Mouse (Mus musculus) hindbrain, embryonic 16.5 days (tissue): ENCODE results near the gene Sptan1. TPM values are rescaled to one million over a fixed set of nuclear protein-coding genes. Genes with fewer than 3 reads are reported as not detected.

ENCODE experiments used
- ATAC-seq: fragments of 200-750 bp; cut with Nextera tagmentation; 2 replicates; pipeline ENCODE4 v1.8.0; 2017; ENCODE audit warnings: moderate TSS enrichment, moderate library complexity
- H3K27ac ChIP-seq: fragments of 300-500 bp; sonication (generic); 2 replicates; pipeline ENCODE4 v1.5.1; 2014; ENCODE audit warnings: low read depth, mild to moderate bottlenecking, control low read depth, low read length, moderate library complexity
- H3K27me3 ChIP-seq: fragments of 300-500 bp; sonication (generic); replicated peaks from 2 replicates; pipeline ENCODE4 v1.6.1; 2014; ENCODE audit warnings: low read length; ENCODE audit not compliant: control insufficient read depth, insufficient read depth
- H3K36me3 ChIP-seq: fragments of 300-500 bp; sonication (generic); 2 replicates; pipeline ENCODE4 v1.6.1; 2014; ENCODE audit warnings: mild to moderate bottlenecking, low read length, moderate library complexity, mixed read lengths; ENCODE audit not compliant: control insufficient read depth, insufficient read depth
- H3K4me1 ChIP-seq: fragments of 300-500 bp; sonication (generic); 2 replicates; pipeline ENCODE4 v1.6.1; 2014; ENCODE audit warnings: low read depth, low read length; ENCODE audit not compliant: control insufficient read depth, insufficient read depth
- H3K4me2 ChIP-seq: fragments of 300-500 bp; sonication (generic); 2 replicates; pipeline ENCODE4 v1.6.1; 2014; ENCODE audit warnings: mild to moderate bottlenecking, low read length, control low read depth, moderate library complexity
- H3K4me3 ChIP-seq: fragments of 300-500 bp; sonication (generic); 2 replicates; pipeline ENCODE4 v1.5.1; 2014; ENCODE audit warnings: mild to moderate bottlenecking, low read length, control low read depth, moderate library complexity
- H3K9ac ChIP-seq: fragments of 300-500 bp; sonication (generic); 2 replicates; pipeline ENCODE4 v1.6.1; 2014; ENCODE audit warnings: low read depth, mild to moderate bottlenecking, control low read depth, low read length, moderate library complexity
- H3K9me3 ChIP-seq: fragments of 300-500 bp; sonication (generic); 2 replicates; pipeline ENCODE4 v1.6.1; 2014; ENCODE audit warnings: mild to moderate bottlenecking, low read length, moderate library complexity; ENCODE audit not compliant: control insufficient read depth
- WGBS: fragments of 180-500 bp; shearing (Covaris S2); extraction: QIAGEN DNeasy Blood & Tissue Kit; methylation state at CpG from one replicate; pipeline ENCODE4 v1.1.7; 2014; 5-methylcytosine and 5-hydroxymethylcytosine counted together
- polyA plus RNA-seq: library from polyadenylated mRNA; unstranded; fragments of >200 nt; fragmentation: Nextera tagmentation; extraction: Ambion mirVana; gene quantifications from 2 replicates; pipeline ENCODE4 v1.2.1, GENCODE M21; 2015

Sptan1 gene
- polyA plus RNA-seq, 1 experiment from 2014 or later = 234 TPM

- Histone ChIP-seq H3K9ac (peak overlapping the region; percentile 67), H3K4me3 (peak overlapping the region; percentile 53), H3K36me3 (no peaks in the 10 kb centered on the region), H3K4me1 (peaks cover 20% of the 10 kb centered on the region), H3K4me2 (peak overlapping the region; percentile 62), H3K27ac (peak overlapping the region; percentile 72; the same call in 1 of the 2 replicates), H3K27me3 (no peaks in the 10 kb centered on the region), H3K9me3 (no peaks in the 10 kb centered on the region)
- WGBS = 11% methylated on average over 29 of the region's 37 CpGs
- ATAC-seq = no peak
Observed at GRCm38 (mm10) chr2:30061215-30062166, 96.1 kb downstream of the Sptan1 start.

GRCm38 (mm10) chr2:30062249-30063093, 97.1 kb downstream of the Sptan1 start:
- 0% methylated on average over 40 of the region's 40 CpGs for WGBS
- peak overlapping the region; percentile 67 for H3K9ac ChIP-seq
- ATAC-seq = no peak

GRCm38 (mm10) chr2:30063235-30063634, 97.9 kb downstream of the Sptan1 start:
- H3K4me2 ChIP-seq = peak overlapping the region; percentile 62
- peak overlapping the region; percentile 67 for H3K9ac ChIP-seq
- 5% methylated on average over 8 of the region's 8 CpGs for WGBS

More at GRCm38 (mm10) chr2:30062249-30063093, 97.1 kb downstream of the Sptan1 start:
- Histone ChIP-seq H3K9me3 (no peaks in the 10 kb centered on the region), H3K36me3 (no peaks in the 10 kb centered on the region), H3K27ac (peak overlapping the region; percentile 72), H3K27me3 (no peaks in the 10 kb centered on the region), H3K4me3 (peak overlapping the region; percentile 53), H3K4me1 (peaks cover 20% of the 10 kb centered on the region), H3K4me2 (peak overlapping the region; percentile 62)

GRCm38 (mm10) chr2:30063791-30064190, 98.4 kb downstream of the Sptan1 start:
- 10% methylated on average over 2 of the region's 3 CpGs for WGBS
- H3K9ac ChIP-seq = no peak overlapping the region
- H3K36me3 ChIP-seq = no peaks in the 10 kb centered on the region
- no peaks in the 10 kb centered on the region for H3K9me3 ChIP-seq
- no peak for ATAC-seq
- H3K4me1 ChIP-seq = peaks cover 31% of the 10 kb centered on the region
- no peaks in the 10 kb centered on the region for H3K27me3 ChIP-seq
- H3K27ac ChIP-seq = no peak overlapping the region
- H3K4me3 ChIP-seq = no peak overlapping the region
- peak overlapping the region; percentile 62 for H3K4me2 ChIP-seq

More at GRCm38 (mm10) chr2:30063235-30063634, 97.9 kb downstream of the Sptan1 start:
- H3K27ac ChIP-seq = peak overlapping the region; percentile 72
- no peaks in the 10 kb centered on the region for H3K36me3 ChIP-seq
- peak overlapping the region; percentile 53 for H3K4me3 ChIP-seq
- H3K4me1 ChIP-seq = peaks cover 26% of the 10 kb centered on the region
- no peak for ATAC-seq
- no peaks in the 10 kb centered on the region for H3K9me3 ChIP-seq
- H3K27me3 ChIP-seq = no peaks in the 10 kb centered on the region

- Histone ChIP-seq H3K36me3 (no peaks in the 10 kb centered on the region), H3K27ac (no peak overlapping the region), H3K27me3 (no peaks in the 10 kb centered on the region), H3K4me2 (no peak overlapping the region), H3K9me3 (no peaks in the 10 kb centered on the region), H3K4me3 (no peak overlapping the region), H3K9ac (no peak overlapping the region), H3K4me1 (peaks cover 31% of the 10 kb centered on the region)
- WGBS = 34% methylated on average over 3 of the region's 3 CpGs
- no peak for ATAC-seq
Observed at GRCm38 (mm10) chr2:30064298-30064697, 98.9 kb downstream of the Sptan1 start.

GRCm38 (mm10) chr2:30066046-30066901, 100.9 kb downstream of the Sptan1 start:
- Histone ChIP-seq H3K27ac (peak overlapping the region; percentile 99), H3K9ac (peak overlapping the region; percentile 98), H3K36me3 (0 out of 2 replicates have a peak, but pooled peaks cover 4% of the 10 kb centered on the region), H3K4me2 (peak overlapping the region; percentile 59), H3K4me1 (peaks cover 31% of the 10 kb centered on the region), H3K27me3 (no peaks in the 10 kb centered on the region), H3K4me3 (peak overlapping the region; percentile 99), H3K9me3 (no peaks in the 10 kb centered on the region)
- ATAC-seq = peak; percentile 96
- under 1% methylated on average over 42 of the region's 101 CpGs for WGBS

- peak; percentile 25 for ATAC-seq
- Histone ChIP-seq H3K4me3 (peak overlapping the region; percentile 99), H3K27ac (peak overlapping the region; percentile 99), H3K4me2 (peak overlapping the region; percentile 73), H3K9ac (peak overlapping the region; percentile 98), H3K4me1 (peaks cover 26% of the 10 kb centered on the region), H3K36me3 (0 out of 2 replicates have a peak, but pooled peaks cover 4% of the 10 kb centered on the region), H3K27me3 (no peaks in the 10 kb centered on the region), H3K9me3 (no peaks in the 10 kb centered on the region)
- WGBS = under 1% methylated on average over 31 of the region's 69 CpGs
Observed at GRCm38 (mm10) chr2:30067031-30067888, 101.9 kb downstream of the Sptan1 start.

- no peak overlapping the region for H3K27ac ChIP-seq
- peaks cover 7% of the 10 kb centered on the region; the same call in 1 of the 2 replicates for H3K36me3 ChIP-seq
- no peak for ATAC-seq
- no peaks in the 10 kb centered on the region for H3K9me3 ChIP-seq
- peak overlapping the region; percentile 73 for H3K4me2 ChIP-seq
- 24% methylated on average over 7 of the region's 7 CpGs for WGBS
- H3K27me3 ChIP-seq = no peaks in the 10 kb centered on the region
- peak overlapping the region; percentile 99 for H3K4me3 ChIP-seq
- peak overlapping the region; percentile 98 for H3K9ac ChIP-seq
- peaks cover 20% of the 10 kb centered on the region for H3K4me1 ChIP-seq
Observed at GRCm38 (mm10) chr2:30067962-30068361, 102.6 kb downstream of the Sptan1 start.
